Mouse (Mus musculus): Measurements from ENCODE around the gene Ugdh. TPM values are rescaled to one million over a fixed set of nuclear protein-coding genes. Genes with fewer than 3 reads are reported as not detected.

Ugdh gene
- polyA plus RNA-seq, 1 experiment from 2014 or later, result 46.0 TPM

- ATAC-seq, result no peak
- Histone ChIP-seq H3K27me3 (ENCODE audit: control insufficient read depth, insufficient read depth, low read depth, low read length) (no peaks in the 10 kb centered on the region), H3K4me3 (ENCODE audit: low read depth, low read length) (no peak overlapping the region), H3K27ac (ENCODE audit: low read length) (no peak overlapping the region), H3K4me2 (ENCODE audit: low read length) (no peak overlapping the region), H3K9me3 (replicated peaks; ENCODE audit: control insufficient read depth, low read length, poor library complexity, severe bottlenecking) (no peaks in the 10 kb centered on the region), H3K9ac (ENCODE audit: low read depth, low read length) (no peak overlapping the region), H3K4me1 (ENCODE audit: control insufficient read depth, insufficient read depth, low read length) (no peaks in the 10 kb centered on the region), H3K36me3 (ENCODE audit: control insufficient read depth, insufficient read depth, low read length) (peaks cover 46% of the 10 kb centered on the region)
- 69% methylated on average over 10 of the region's 10 CpGs for WGBS
These were observed 16.6 kb downstream of the Ugdh start for GRCm38 (mm10) chr5:65419136-65419535.

DNA sequence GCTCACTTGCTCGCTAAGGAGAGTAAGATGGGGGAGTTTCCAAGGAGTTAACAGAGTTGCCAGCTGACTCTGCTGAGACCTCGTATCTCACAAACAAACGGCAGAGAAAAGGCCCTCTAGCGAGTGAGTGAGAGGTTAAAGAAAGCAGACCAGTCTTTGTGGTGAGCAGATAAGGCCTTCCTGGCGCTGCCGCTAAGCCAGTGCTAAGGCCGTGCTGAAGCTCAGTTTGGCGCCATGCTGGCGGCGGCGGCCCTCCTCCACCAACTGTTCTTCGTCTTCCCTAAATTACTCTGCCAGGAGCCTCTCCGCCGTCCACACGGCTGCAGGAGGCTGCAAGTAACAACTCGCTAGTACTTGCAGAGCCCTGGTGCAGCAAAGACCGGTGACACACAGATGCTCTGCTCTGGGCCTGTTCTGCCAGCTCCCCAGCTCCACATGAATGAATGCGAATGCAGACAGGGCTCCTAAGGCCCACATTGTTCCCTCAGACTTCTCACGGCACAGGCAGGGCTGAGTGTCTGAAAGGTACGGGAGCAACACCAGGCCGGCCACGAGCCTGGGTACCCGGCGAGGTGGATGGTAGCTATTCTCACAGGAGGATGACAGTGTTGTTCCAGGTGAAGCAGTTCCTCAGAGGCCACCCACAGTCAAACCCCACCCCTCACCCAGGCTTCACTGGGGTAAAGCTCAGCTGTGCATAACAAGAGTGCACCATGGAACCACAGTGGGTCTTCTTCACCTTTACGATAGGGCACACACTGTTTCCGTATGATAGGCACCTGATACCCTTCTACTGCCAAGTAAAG, 19.9 kb downstream of the Ugdh start:
- Histone ChIP-seq H3K27ac (ENCODE audit: low read length) (peak overlapping the region; percentile 33; the same call in 1 of the 2 replicates), H3K4me3 (ENCODE audit: low read depth, low read length) (no peak overlapping the region), H3K9ac (ENCODE audit: low read depth, low read length) (peak overlapping the region; percentile 48), H3K4me2 (ENCODE audit: low read length) (no peak overlapping the region), H3K9me3 (replicated peaks; ENCODE audit: control insufficient read depth, low read length, poor library complexity, severe bottlenecking) (no peaks in the 10 kb centered on the region), H3K27me3 (ENCODE audit: control insufficient read depth, insufficient read depth, low read depth, low read length) (no peaks in the 10 kb centered on the region), H3K36me3 (ENCODE audit: control insufficient read depth, insufficient read depth, low read length) (peaks cover 28% of the 10 kb centered on the region), H3K4me1 (ENCODE audit: control insufficient read depth, insufficient read depth, low read length) (no peaks in the 10 kb centered on the region)
- no peak for ATAC-seq
- WGBS, result 18% methylated on average over 26 of the region's 26 CpGs

GRCm38 (mm10) chr5:65407989-65408388, 27.8 kb downstream of the Ugdh start:
- no peak for ATAC-seq
- Histone ChIP-seq H3K27me3 (ENCODE audit: control insufficient read depth, insufficient read depth, low read depth, low read length) (no peaks in the 10 kb centered on the region), H3K27ac (ENCODE audit: low read length) (no peak overlapping the region), H3K4me1 (ENCODE audit: control insufficient read depth, insufficient read depth, low read length) (no peaks in the 10 kb centered on the region), H3K4me3 (ENCODE audit: low read depth, low read length) (no peak overlapping the region), H3K9ac (ENCODE audit: low read depth, low read length) (no peak overlapping the region), H3K36me3 (ENCODE audit: control insufficient read depth, insufficient read depth, low read length) (peaks cover 18% of the 10 kb centered on the region), H3K4me2 (ENCODE audit: low read length) (no peak overlapping the region), H3K9me3 (replicated peaks; ENCODE audit: control insufficient read depth, low read length, poor library complexity, severe bottlenecking) (no peaks in the 10 kb centered on the region)
- WGBS, result 21% methylated on average over 12 of the region's 12 CpGs

DNA sequence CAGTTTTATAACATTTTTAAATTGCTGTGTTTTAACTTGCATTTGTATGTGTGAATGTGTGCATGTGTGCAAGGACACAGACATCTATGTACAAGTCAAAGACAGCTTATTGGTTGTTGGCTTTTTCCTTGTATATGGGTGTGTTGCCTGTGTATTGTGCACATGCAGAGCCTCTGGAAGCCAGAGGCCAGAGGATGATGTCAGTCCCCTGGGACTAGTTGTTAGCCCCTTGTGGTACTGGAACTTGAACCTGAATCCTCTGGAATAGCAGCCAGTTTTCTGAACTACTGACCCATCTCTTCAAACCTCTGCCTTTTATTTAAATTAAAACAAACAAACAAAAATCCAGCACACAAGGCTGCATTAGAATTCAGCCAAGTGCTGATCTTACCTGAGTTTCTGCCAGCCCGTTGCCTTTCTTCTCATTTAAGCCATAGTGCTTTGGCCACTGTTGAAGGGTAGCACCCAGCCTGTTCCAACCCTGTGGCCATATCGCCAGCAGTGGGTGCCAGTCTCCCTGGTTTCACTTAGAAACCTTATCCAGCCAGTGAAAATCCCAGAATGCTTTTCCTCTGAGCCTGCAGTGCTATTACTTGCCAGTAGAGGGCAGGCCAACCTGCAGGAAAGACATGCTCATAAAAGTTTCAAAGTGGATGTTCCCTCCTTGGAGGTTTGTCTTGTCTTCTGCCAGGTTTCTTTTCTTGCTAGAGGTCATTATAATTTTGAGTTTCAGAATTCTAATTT, 34.3 kb downstream of the Ugdh start:
- Histone ChIP-seq H3K36me3 (ENCODE audit: control insufficient read depth, insufficient read depth, low read length) (peaks cover 21% of the 10 kb centered on the region), H3K27ac (ENCODE audit: low read length) (no peak overlapping the region), H3K9me3 (replicated peaks; ENCODE audit: control insufficient read depth, low read length, poor library complexity, severe bottlenecking) (no peaks in the 10 kb centered on the region), H3K27me3 (ENCODE audit: control insufficient read depth, insufficient read depth, low read depth, low read length) (no peaks in the 10 kb centered on the region), H3K4me3 (ENCODE audit: low read depth, low read length) (no peak overlapping the region), H3K4me1 (ENCODE audit: control insufficient read depth, insufficient read depth, low read length) (no peaks in the 10 kb centered on the region), H3K9ac (ENCODE audit: low read depth, low read length) (no peak overlapping the region), H3K4me2 (ENCODE audit: low read length) (no peak overlapping the region)
- no peak; the same call in 1 of the 2 replicates for ATAC-seq
- WGBS, result 24% methylated on average over 2 of the region's 2 CpGs

DNA sequence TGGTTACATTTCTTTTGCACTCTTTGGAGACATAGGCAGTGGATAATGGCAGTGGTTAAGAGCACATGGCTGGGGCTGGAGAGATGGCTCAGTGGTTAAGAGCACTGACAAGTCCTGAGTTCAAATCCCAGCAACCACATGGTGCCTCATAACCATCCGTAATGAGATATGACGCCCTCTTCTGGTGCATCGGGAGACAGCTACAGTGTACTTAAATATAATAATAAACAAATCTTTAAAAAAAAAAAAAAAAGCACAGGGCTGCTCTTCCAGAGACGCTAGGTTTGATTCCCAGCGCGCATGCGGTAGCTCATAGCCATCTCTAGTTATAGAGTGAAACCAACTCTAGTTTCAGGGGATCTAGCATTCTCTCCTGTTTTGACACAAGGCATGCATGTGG, 41.3 kb downstream of the Ugdh start:
- no peak for ATAC-seq
- Histone ChIP-seq H3K27me3 (ENCODE audit: control insufficient read depth, insufficient read depth, low read depth, low read length) (no peaks in the 10 kb centered on the region), H3K4me1 (ENCODE audit: control insufficient read depth, insufficient read depth, low read length) (peaks cover 19% of the 10 kb centered on the region), H3K9me3 (replicated peaks; ENCODE audit: control insufficient read depth, low read length, poor library complexity, severe bottlenecking) (no peaks in the 10 kb centered on the region), H3K4me3 (ENCODE audit: low read depth, low read length) (no peak overlapping the region), H3K36me3 (ENCODE audit: control insufficient read depth, insufficient read depth, low read length) (peaks cover 10% of the 10 kb centered on the region), H3K27ac (ENCODE audit: low read length) (no peak overlapping the region), H3K9ac (ENCODE audit: low read depth, low read length) (no peak overlapping the region), H3K4me2 (ENCODE audit: low read length) (no peak overlapping the region)
- 96% methylated on average over 7 of the region's 7 CpGs for WGBS

DNA sequence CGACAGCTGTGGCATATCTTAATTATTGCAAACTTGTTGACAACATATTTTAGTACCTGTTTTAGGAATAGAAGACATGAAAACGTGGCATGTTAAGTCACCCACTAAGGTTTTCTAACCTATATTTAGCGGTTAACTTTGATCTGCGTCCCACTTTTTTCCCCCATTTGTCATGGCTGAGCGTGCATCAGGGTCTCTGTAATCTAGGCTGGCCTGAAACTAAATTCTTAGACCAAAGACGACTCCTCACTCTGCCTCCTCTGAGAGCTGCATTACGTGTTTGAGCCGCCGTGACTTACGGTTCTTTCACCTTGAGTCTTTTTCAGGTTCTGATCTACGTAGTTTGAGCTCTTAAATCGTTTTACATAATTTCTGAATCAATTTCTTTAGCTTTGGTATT, 44.0 kb downstream of the Ugdh start:
- H3K9me3 ChIP-seq (replicated peaks; ENCODE audit: control insufficient read depth, low read length, poor library complexity, severe bottlenecking), result no peaks in the 10 kb centered on the region
- peak overlapping the region; percentile 71 for H3K4me2 ChIP-seq (ENCODE audit: low read length)
- peaks cover 13% of the 10 kb centered on the region for H3K36me3 ChIP-seq (ENCODE audit: control insufficient read depth, insufficient read depth, low read length)
- H3K9ac ChIP-seq (ENCODE audit: low read depth, low read length), result peak overlapping the region; percentile 73
- 1% methylated on average over 12 of the region's 12 CpGs for WGBS
- H3K27me3 ChIP-seq (ENCODE audit: control insufficient read depth, insufficient read depth, low read depth, low read length), result no peaks in the 10 kb centered on the region
- H3K27ac ChIP-seq (ENCODE audit: low read length), result peak overlapping the region; percentile 80
- H3K4me1 ChIP-seq (ENCODE audit: control insufficient read depth, insufficient read depth, low read length), result peaks cover 25% of the 10 kb centered on the region
- H3K4me3 ChIP-seq (ENCODE audit: low read depth, low read length), result peak overlapping the region; percentile 74
- peak; percentile 54 for ATAC-seq

DNA sequence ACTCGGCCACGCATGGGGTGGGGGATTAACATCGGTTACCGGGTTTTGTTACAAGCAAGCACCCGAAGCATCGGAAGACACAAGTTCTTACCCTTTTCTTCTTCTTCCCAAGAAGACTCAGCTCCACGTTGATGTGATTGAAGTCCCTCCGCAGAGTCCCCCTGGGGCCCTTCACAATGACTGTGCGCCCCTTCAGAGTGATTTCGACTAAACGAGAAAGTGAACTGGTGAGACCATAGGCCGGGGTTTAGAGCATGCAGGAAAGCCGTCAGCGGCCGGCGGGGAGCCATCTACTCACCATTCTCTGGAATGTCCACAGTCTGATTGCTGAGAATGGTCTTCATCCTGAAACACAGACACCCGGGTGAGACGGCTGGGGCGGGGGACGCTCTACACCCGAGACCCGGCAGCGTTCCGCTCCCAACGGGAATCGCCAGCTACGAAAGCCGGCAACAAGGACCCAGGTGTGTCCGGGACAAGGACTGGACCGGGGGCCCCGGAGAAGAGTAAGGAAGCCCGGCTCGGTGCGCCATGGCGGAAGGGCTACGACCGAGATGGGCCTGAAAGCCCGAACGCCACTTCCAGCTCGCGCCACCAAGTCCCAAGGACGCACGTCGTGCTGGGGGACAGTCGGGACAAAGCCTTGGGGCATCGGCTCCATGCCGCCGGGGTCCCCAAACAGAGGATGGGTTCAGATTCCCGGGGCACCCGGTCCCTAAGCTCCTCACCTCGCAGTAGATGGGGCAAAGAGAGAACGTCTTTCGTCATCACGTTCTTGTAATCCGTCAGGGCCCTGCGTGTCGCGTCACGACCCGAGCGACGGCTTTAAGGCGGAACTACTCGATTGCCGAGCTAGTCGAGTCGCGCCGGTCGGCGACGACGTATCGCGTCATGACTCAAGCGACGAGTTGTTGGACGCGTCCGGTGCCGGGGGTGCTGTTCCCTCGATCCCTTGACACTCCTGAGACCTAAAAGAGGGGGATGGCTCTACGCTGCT, 44.8 kb downstream of the Ugdh start, which contains the start of the genes Rpl9 and Lias:
TSS of gene Rpl9 (minus strand) at position 797 of the 997 bp plus-strand sequence.
TSS of gene Lias (plus strand) at position 850 of the 997 bp plus-strand sequence.
- peaks cover 13% of the 10 kb centered on the region for H3K36me3 ChIP-seq (ENCODE audit: control insufficient read depth, insufficient read depth, low read length)
- H3K4me1 ChIP-seq (ENCODE audit: control insufficient read depth, insufficient read depth, low read length), result peaks cover 25% of the 10 kb centered on the region
- WGBS, result under 1% methylated on average over 83 of the region's 83 CpGs
- ATAC-seq, result peak; percentile 97
- peak within 1 kb of the TSS; percentile 91 for H3K9ac ChIP-seq (ENCODE audit: low read depth, low read length)
- no peaks in the 10 kb centered on the region for H3K9me3 ChIP-seq (replicated peaks; ENCODE audit: control insufficient read depth, low read length, poor library complexity, severe bottlenecking)
- H3K4me3 ChIP-seq (ENCODE audit: low read depth, low read length), result peak within 1 kb of the TSS; percentile 74
- peak within 1 kb of the TSS; percentile 94 for H3K27ac ChIP-seq (ENCODE audit: low read length)
- H3K4me2 ChIP-seq (ENCODE audit: low read length), result peak within 1 kb of the TSS; percentile 71
- H3K27me3 ChIP-seq (ENCODE audit: control insufficient read depth, insufficient read depth, low read depth, low read length), result no peaks in the 10 kb centered on the region

DNA sequence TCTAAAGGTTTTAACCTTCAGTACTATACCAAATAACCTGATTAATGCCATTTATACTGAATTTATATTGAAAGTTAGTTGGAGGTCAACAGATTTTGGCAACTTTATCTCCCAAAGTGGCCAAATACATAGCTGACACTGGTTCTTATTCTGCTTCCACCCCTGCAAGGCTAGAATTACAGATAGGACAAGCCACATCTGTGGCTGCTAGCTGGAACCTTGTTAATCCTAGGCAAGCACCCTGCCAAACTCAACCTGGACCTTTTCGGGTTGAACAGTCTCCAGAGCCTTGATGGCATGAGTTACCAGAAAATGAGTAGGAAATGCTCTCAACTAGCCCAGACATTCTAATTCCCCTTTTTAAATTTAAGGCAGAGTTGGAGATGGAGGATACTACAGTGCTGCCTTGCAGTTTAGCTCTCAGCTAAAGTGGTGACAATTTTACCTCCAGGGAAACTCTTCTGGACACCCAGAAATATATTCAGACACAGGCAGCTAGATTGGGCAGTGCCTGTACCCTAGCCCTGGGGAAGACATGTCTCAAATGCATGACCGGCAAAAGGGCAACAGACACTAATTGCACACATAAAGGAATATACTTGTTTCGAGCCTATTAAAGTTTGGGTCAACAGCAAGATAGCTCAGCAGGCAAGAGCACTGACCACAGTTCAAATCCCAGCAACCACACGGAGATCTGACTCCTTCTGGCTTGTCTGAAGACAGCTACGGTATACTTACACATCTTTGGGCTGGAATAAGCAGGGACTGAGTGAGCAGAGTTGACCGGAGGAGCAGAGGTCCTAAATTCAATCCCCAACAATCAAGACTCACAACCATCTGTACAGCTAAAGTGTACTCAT, 48.5 kb downstream of the Ugdh start:
- peaks cover 18% of the 10 kb centered on the region for H3K4me1 ChIP-seq (ENCODE audit: control insufficient read depth, insufficient read depth, low read length)
- H3K4me3 ChIP-seq (ENCODE audit: low read depth, low read length), result no peak overlapping the region
- H3K27me3 ChIP-seq (ENCODE audit: control insufficient read depth, insufficient read depth, low read depth, low read length), result no peaks in the 10 kb centered on the region
- no peaks in the 10 kb centered on the region for H3K9me3 ChIP-seq (replicated peaks; ENCODE audit: control insufficient read depth, low read length, poor library complexity, severe bottlenecking)
- ATAC-seq, result no peak
- H3K27ac ChIP-seq (ENCODE audit: low read length), result no peak overlapping the region
- no peak overlapping the region for H3K4me2 ChIP-seq (ENCODE audit: low read length)
- H3K36me3 ChIP-seq (ENCODE audit: control insufficient read depth, insufficient read depth, low read length), result peaks cover 18% of the 10 kb centered on the region
- no peak overlapping the region for H3K9ac ChIP-seq (ENCODE audit: low read depth, low read length)
- 82% methylated on average over 6 of the region's 6 CpGs for WGBS
